Mouse (Mus musculus) intestine, embryonic 15.5 days (tissue): ENCODE measurements around the gene Klhl41. TPM values are rescaled to one million over a fixed set of nuclear protein-coding genes. Genes with fewer than 3 reads are reported as not detected.

ENCODE experiments used
- ATAC-seq: fragments of 200-750 bp; cut with Nextera tagmentation; 2 replicates; pipeline ENCODE4 v1.8.0; 2017; ENCODE audit warnings: moderate TSS enrichment, moderate library complexity
- H3K27ac ChIP-seq: fragments of 300-500 bp; sonication (generic); 2 replicates; pipeline ENCODE4 v1.5.1; 2015; ENCODE audit warnings: mild to moderate bottlenecking, inconsistent platforms
- H3K27me3 ChIP-seq: fragments of 300-500 bp; sonication (generic); replicated peaks from 2 replicates; pipeline ENCODE4 v1.6.1; 2015; ENCODE audit warnings: inconsistent platforms
- H3K36me3 ChIP-seq: fragments of 300-500 bp; sonication (generic); 2 replicates; pipeline ENCODE4 v1.6.1; 2015; ENCODE audit warnings: inconsistent platforms
- H3K4me1 ChIP-seq: fragments of 300-500 bp; sonication (generic); replicated peaks from 2 replicates; pipeline ENCODE4 v1.6.1; 2015; ENCODE audit warnings: inconsistent platforms
- H3K4me2 ChIP-seq: fragments of 300-500 bp; sonication (generic); replicated peaks from 2 replicates; pipeline ENCODE4 v1.6.1; 2015; ENCODE audit warnings: mild to moderate bottlenecking, inconsistent platforms
- H3K4me3 ChIP-seq: fragments of 300-500 bp; sonication (generic); replicated peaks from 2 replicates; pipeline ENCODE4 v1.5.1; 2015; ENCODE audit warnings: inconsistent platforms
- H3K9ac ChIP-seq: fragments of 300-500 bp; sonication (generic); 2 replicates; pipeline ENCODE4 v1.6.1; 2015; ENCODE audit warnings: inconsistent platforms
- H3K9me3 ChIP-seq: fragments of 300-500 bp; sonication (generic); 2 replicates; pipeline ENCODE4 v1.6.1; 2016; ENCODE audit warnings: inconsistent platforms
- WGBS: fragments of 180-500 bp; shearing (Covaris S2); methylation state at CpG from one replicate; pipeline ENCODE4 v1.1.7; 2015; 5-methylcytosine and 5-hydroxymethylcytosine counted together
- polyA plus RNA-seq: library from polyadenylated mRNA; unstranded; fragments of >200 nt; fragmentation: Nextera tagmentation; extraction: Ambion mirVana; gene quantifications from 2 replicates; pipeline ENCODE4 v1.2.1, GENCODE M21; 2015

Gene Klhl41
- polyA plus RNA-seq, 1 experiment from 2014 or later, result 0.34 TPM

GRCm38 (mm10) chr2:69690843-69691242 is 20.9 kb downstream of the Klhl41 start:
- H3K4me3 ChIP-seq, result no peak overlapping the region
- H3K27ac ChIP-seq, result no peak overlapping the region
- H3K4me1 ChIP-seq, result no peaks in the 10 kb centered on the region
- 86% methylated on average over 6 of the region's 6 CpGs for WGBS
- H3K9ac ChIP-seq, result no peak overlapping the region
- H3K36me3 ChIP-seq, result peaks cover 9% of the 10 kb centered on the region; the same call in 1 of the 2 replicates
- no peak overlapping the region for H3K4me2 ChIP-seq
- ATAC-seq, result no peak
- H3K27me3 ChIP-seq, result no peaks in the 10 kb centered on the region
- no peaks in the 10 kb centered on the region for H3K9me3 ChIP-seq

- Histone ChIP-seq H3K4me1 (no peaks in the 10 kb centered on the region), H3K27me3 (no peaks in the 10 kb centered on the region), H3K27ac (no peak overlapping the region), H3K9ac (no peak overlapping the region), H3K36me3 (peaks cover 9% of the 10 kb centered on the region; the same call in 1 of the 2 replicates), H3K4me2 (no peak overlapping the region), H3K9me3 (no peaks in the 10 kb centered on the region), H3K4me3 (no peak overlapping the region)
- WGBS, result 91% methylated on average over 11 of the region's 11 CpGs
- no peak for ATAC-seq
These were observed 23.6 kb downstream of the Klhl41 start for GRCm38 (mm10) chr2:69693501-69693900.

- Histone ChIP-seq H3K4me2 (no peak overlapping the region), H3K9ac (no peak overlapping the region), H3K36me3 (peaks cover 7% of the 10 kb centered on the region; the same call in 1 of the 2 replicates), H3K27ac (no peak overlapping the region), H3K27me3 (no peaks in the 10 kb centered on the region), H3K9me3 (no peaks in the 10 kb centered on the region), H3K4me1 (no peaks in the 10 kb centered on the region), H3K4me3 (no peak overlapping the region)
- ATAC-seq, result no peak
- 92% methylated on average over 8 of the region's 8 CpGs for WGBS
These were observed 30.5 kb downstream of the Klhl41 start for GRCm38 (mm10) chr2:69700446-69700845.

GRCm38 (mm10) chr2:69712171-69712570 is 42.3 kb downstream of the Klhl41 start:
- Histone ChIP-seq H3K9ac (no peak overlapping the region), H3K36me3 (0 out of 2 replicates have a peak, but pooled peaks cover 4% of the 10 kb centered on the region), H3K4me2 (no peak overlapping the region), H3K4me3 (no peak overlapping the region), H3K27me3 (no peaks in the 10 kb centered on the region), H3K27ac (no peak overlapping the region), H3K9me3 (no peaks in the 10 kb centered on the region), H3K4me1 (no peaks in the 10 kb centered on the region)
- 85% methylated on average over 14 of the region's 14 CpGs for WGBS
- no peak for ATAC-seq

- Histone ChIP-seq H3K36me3 (0 out of 2 replicates have a peak, but pooled peaks cover 4% of the 10 kb centered on the region), H3K9me3 (no peaks in the 10 kb centered on the region), H3K27me3 (no peaks in the 10 kb centered on the region), H3K4me3 (peak within 1 kb of the TSS; percentile 61), H3K27ac (peak within 1 kb of the TSS; percentile 65), H3K4me1 (no peaks in the 10 kb centered on the region), H3K4me2 (peak within 1 kb of the TSS; percentile 73), H3K9ac (peak within 1 kb of the TSS; percentile 58)
- WGBS, result under 1% methylated on average over 39 of the region's 39 CpGs
- peak; percentile 99 for ATAC-seq
These were observed 43.2 kb downstream of the Klhl41 start, which contains the start of gene Fastkd1 for GRCm38 (mm10) chr2:69712981-69713625. Fastkd1 (minus strand) TSS chr2:69713516.

GRCm38 (mm10) chr2:69713626-69714014 is 43.7 kb downstream of the Klhl41 start:
- Histone ChIP-seq H3K4me2 (peak overlapping the region; percentile 73), H3K27ac (no peak overlapping the region)
- peak; percentile 34; the same call in 1 of the 2 replicates for ATAC-seq

GRCm38 (mm10) chr2:69714126-69714525 is 44.2 kb downstream of the Klhl41 start:
- H3K4me1 ChIP-seq, result no peaks in the 10 kb centered on the region
- 81% methylated on average over 5 of the region's 5 CpGs for WGBS
- H3K27me3 ChIP-seq, result no peaks in the 10 kb centered on the region
- H3K4me3 ChIP-seq, result no peak overlapping the region
- ATAC-seq, result no peak
- H3K4me2 ChIP-seq, result no peak overlapping the region
- no peaks in the 10 kb centered on the region for H3K9me3 ChIP-seq
- H3K27ac ChIP-seq, result no peak overlapping the region
- 0 out of 2 replicates have a peak, but pooled peaks cover 4% of the 10 kb centered on the region for H3K36me3 ChIP-seq
- H3K9ac ChIP-seq, result no peak overlapping the region

More at GRCm38 (mm10) chr2:69713626-69714014, 43.7 kb downstream of the Klhl41 start:
- WGBS, result 27% methylated on average over 4 of the region's 4 CpGs
- peak overlapping the region; percentile 61 for H3K4me3 ChIP-seq
- H3K27me3 ChIP-seq, result no peaks in the 10 kb centered on the region
- no peaks in the 10 kb centered on the region for H3K4me1 ChIP-seq
- 0 out of 2 replicates have a peak, but pooled peaks cover 4% of the 10 kb centered on the region for H3K36me3 ChIP-seq
- H3K9ac ChIP-seq, result no peak overlapping the region
- H3K9me3 ChIP-seq, result no peaks in the 10 kb centered on the region

GRCm38 (mm10) chr2:69716483-69716882 is 46.6 kb downstream of the Klhl41 start:
- ATAC-seq, result no peak
- H3K4me3 ChIP-seq, result no peak overlapping the region
- no peaks in the 10 kb centered on the region for H3K4me1 ChIP-seq
- no peak overlapping the region for H3K27ac ChIP-seq
- H3K9me3 ChIP-seq, result no peaks in the 10 kb centered on the region
- H3K27me3 ChIP-seq, result no peaks in the 10 kb centered on the region
- no peak overlapping the region for H3K4me2 ChIP-seq
- H3K36me3 ChIP-seq, result no peaks in the 10 kb centered on the region
- H3K9ac ChIP-seq, result no peak overlapping the region
- WGBS, result 71% methylated on average over 3 of the region's 3 CpGs

GRCm38 (mm10) chr2:69719121-69719520 is 49.2 kb downstream of the Klhl41 start:
- 78% methylated on average over 1 of the region's 1 CpGs for WGBS
- H3K4me1 ChIP-seq, result peaks cover 3% of the 10 kb centered on the region; the same call in 1 of the 2 replicates
- no peak overlapping the region for H3K4me3 ChIP-seq
- no peak overlapping the region for H3K27ac ChIP-seq
- no peaks in the 10 kb centered on the region for H3K27me3 ChIP-seq
- no peaks in the 10 kb centered on the region for H3K9me3 ChIP-seq
- ATAC-seq, result no peak
- no peaks in the 10 kb centered on the region for H3K36me3 ChIP-seq
- no peak overlapping the region for H3K9ac ChIP-seq
- H3K4me2 ChIP-seq, result no peak overlapping the region

- Histone ChIP-seq H3K4me2 (peak within 1 kb of the TSS; percentile 68), H3K27ac (peak within 1 kb of the TSS; percentile 90), H3K27me3 (no peaks in the 10 kb centered on the region), H3K9ac (peak within 1 kb of the TSS; percentile 97), H3K9me3 (no peaks in the 10 kb centered on the region), H3K36me3 (no peaks in the 10 kb centered on the region), H3K4me1 (peaks cover 8% of the 10 kb centered on the region; the same call in 1 of the 2 replicates), H3K4me3 (peak within 1 kb of the TSS; percentile 99)
- peak; percentile 38 for ATAC-seq
- WGBS, result 4% methylated on average over 12 of the region's 12 CpGs
These were observed 52.3 kb downstream of the Klhl41 start, which contains the start of gene Ppig for GRCm38 (mm10) chr2:69722273-69722649. Ppig (plus strand) TSS chr2:69722545.

- H3K4me1 ChIP-seq, result peaks cover 8% of the 10 kb centered on the region; the same call in 1 of the 2 replicates
- under 1% methylated on average over 91 of the region's 91 CpGs for WGBS
- ATAC-seq, result peak; percentile 96
- peak overlapping the region; percentile 90 for H3K27ac ChIP-seq
- no peaks in the 10 kb centered on the region for H3K36me3 ChIP-seq
- no peaks in the 10 kb centered on the region for H3K9me3 ChIP-seq
- peak overlapping the region; percentile 99 for H3K4me3 ChIP-seq
- H3K27me3 ChIP-seq, result no peaks in the 10 kb centered on the region
- peak overlapping the region; percentile 68 for H3K4me2 ChIP-seq
- H3K9ac ChIP-seq, result peak overlapping the region; percentile 97
These were observed 53.0 kb downstream of the Klhl41 start for GRCm38 (mm10) chr2:69722650-69723518.

GRCm38 (mm10) chr2:69723519-69723825 is 53.6 kb downstream of the Klhl41 start:
- peak overlapping the region; percentile 97 for H3K9ac ChIP-seq
- under 1% methylated on average over 13 of the region's 13 CpGs for WGBS

More at GRCm38 (mm10) chr2:69723519-69723825, 53.6 kb downstream of the Klhl41 start:
- Histone ChIP-seq H3K36me3 (no peaks in the 10 kb centered on the region), H3K27me3 (no peaks in the 10 kb centered on the region), H3K27ac (peak overlapping the region; percentile 90), H3K9me3 (no peaks in the 10 kb centered on the region), H3K4me1 (peaks cover 8% of the 10 kb centered on the region; the same call in 1 of the 2 replicates), H3K4me2 (peak overlapping the region; percentile 68), H3K4me3 (peak overlapping the region; percentile 99)
- no peak for ATAC-seq
